Mouse (Mus musculus): ENCODE measurements around the gene Dspp.

- TF ChIP-seq POLR2AphosphoS2 (IDR thresholded peaks at IDR 0.05; ENCODE audit: insufficient read length, low read depth) (no peak), POLR2A (IDR thresholded peaks at IDR 0.05; ENCODE audit: insufficient read length, low read depth) (no peak), TCF12 (IDR thresholded peaks at IDR 0.05; ENCODE audit: insufficient read depth, poor library complexity, severe bottlenecking) (no peak), SRF (IDR thresholded peaks at IDR 0.05; ENCODE audit: control insufficient read depth, insufficient read length, low read depth) (no peak), E2F4 (IDR thresholded peaks at IDR 0.05; ENCODE audit: insufficient read depth) (no peak), TCF3 (IDR thresholded peaks at IDR 0.05; ENCODE audit: insufficient read length, low read depth) (no peak), MYOD1 (IDR thresholded peaks at IDR 0.05; ENCODE audit: control insufficient read depth in 1 of 3, insufficient read length in 2 of 3, low read depth in 2 of 3) (no peak), USF1 (IDR thresholded peaks at IDR 0.05; ENCODE audit: low read depth) (no peak), CEBPB (IDR thresholded peaks at IDR 0.05; ENCODE audit: insufficient read depth, poor library complexity, severe bottlenecking) (no peak), MAX (IDR thresholded peaks at IDR 0.05; ENCODE audit: low read depth) (no peak), MYOG (IDR thresholded peaks at IDR 0.05; ENCODE audit: control insufficient read depth in 1 of 3, insufficient read depth in 1 of 3, insufficient read length in 2 of 3, low read depth in 2 of 3) (no peak)
These were observed 21.2 kb upstream of the Dspp start for GRCm38 (mm10) chr5:104149349-104149748.
